Mouse (Mus musculus): ENCODE measurements around the gene Treh. TPM values are rescaled to one million over a fixed set of nuclear protein-coding genes. Genes with fewer than 3 reads are reported as not detected.

Gene Treh
- polyA plus RNA-seq, 1 experiment from 2014 or later = not detected

- 90% methylated on average over 2 of the region's 2 CpGs for WGBS
- peaks cover 7% of the 10 kb centered on the region; the same call in 1 of the 2 replicates for H3K36me3 ChIP-seq (ENCODE audit: control insufficient read depth, insufficient read depth, low read length)
- no peak overlapping the region for H3K4me2 ChIP-seq (ENCODE audit: low read length)
- H3K9me3 ChIP-seq (ENCODE audit: control insufficient read depth, low read length) = no peaks in the 10 kb centered on the region
- H3K4me3 ChIP-seq (replicated peaks; ENCODE audit: low read depth, low read length) = no peak overlapping the region
- no peak overlapping the region for H3K9ac ChIP-seq (replicated peaks; ENCODE audit: low read length)
- no peaks in the 10 kb centered on the region for H3K27me3 ChIP-seq (ENCODE audit: control insufficient read depth, insufficient read depth, low read length)
- no peaks in the 10 kb centered on the region for H3K4me1 ChIP-seq (ENCODE audit: control insufficient read depth, insufficient read depth, low read length)
- DNase-seq (no peak), ATAC-seq (ENCODE audit: low FRiP score, low TSS enrichment) (no peak)
- H3K27ac ChIP-seq (replicated peaks; ENCODE audit: low read depth, low read length) = no peak overlapping the region
These were observed 28.8 kb upstream of the Treh start for GRCm38 (mm10) chr9:44644186-44644585.

- 72% methylated on average over 5 of the region's 5 CpGs for WGBS
These were observed 27.6 kb upstream of the Treh start for GRCm38 (mm10) chr9:44645481-44645880.

GRCm38 (mm10) chr9:44645924-44646323 lies 27.1 kb upstream of the Treh start:
- H3K9me3 ChIP-seq (ENCODE audit: control insufficient read depth, low read length) = no peaks in the 10 kb centered on the region
- no peak overlapping the region for H3K4me2 ChIP-seq (ENCODE audit: low read length)
- no peaks in the 10 kb centered on the region for H3K27me3 ChIP-seq (ENCODE audit: control insufficient read depth, insufficient read depth, low read length)
- no peaks in the 10 kb centered on the region for H3K4me1 ChIP-seq (ENCODE audit: control insufficient read depth, insufficient read depth, low read length)
- 72% methylated on average over 15 of the region's 15 CpGs for WGBS
- no peak overlapping the region for H3K27ac ChIP-seq (replicated peaks; ENCODE audit: low read depth, low read length)
- H3K9ac ChIP-seq (replicated peaks; ENCODE audit: low read length) = no peak overlapping the region
- no peaks in the 10 kb centered on the region for H3K36me3 ChIP-seq (ENCODE audit: control insufficient read depth, insufficient read depth, low read length)
- H3K4me3 ChIP-seq (replicated peaks; ENCODE audit: low read depth, low read length) = no peak overlapping the region
- DNase-seq (no peak), ATAC-seq (ENCODE audit: low FRiP score, low TSS enrichment) (no peak)

More at GRCm38 (mm10) chr9:44645481-44645880, 27.6 kb upstream of the Treh start:
- Histone ChIP-seq H3K36me3 (ENCODE audit: control insufficient read depth, insufficient read depth, low read length) (peaks cover 4% of the 10 kb centered on the region; the same call in 1 of the 2 replicates), H3K4me2 (ENCODE audit: low read length) (no peak overlapping the region), H3K9ac (replicated peaks; ENCODE audit: low read length) (no peak overlapping the region), H3K9me3 (ENCODE audit: control insufficient read depth, low read length) (no peaks in the 10 kb centered on the region), H3K27me3 (ENCODE audit: control insufficient read depth, insufficient read depth, low read length) (no peaks in the 10 kb centered on the region), H3K27ac (replicated peaks; ENCODE audit: low read depth, low read length) (no peak overlapping the region), H3K4me1 (ENCODE audit: control insufficient read depth, insufficient read depth, low read length) (no peaks in the 10 kb centered on the region), H3K4me3 (replicated peaks; ENCODE audit: low read depth, low read length) (no peak overlapping the region)
- DNase-seq (no peak), ATAC-seq (ENCODE audit: low FRiP score, low TSS enrichment) (no peak)

GRCm38 (mm10) chr9:44646366-44646765 lies 26.7 kb upstream of the Treh start:
- ATAC-seq (ENCODE audit: low FRiP score, low TSS enrichment) (no peak), DNase-seq (no peak)
- no peak overlapping the region for H3K4me2 ChIP-seq (ENCODE audit: low read length)
- no peak overlapping the region for H3K4me3 ChIP-seq (replicated peaks; ENCODE audit: low read depth, low read length)
- H3K36me3 ChIP-seq (ENCODE audit: control insufficient read depth, insufficient read depth, low read length) = no peaks in the 10 kb centered on the region
- 86% methylated on average over 6 of the region's 6 CpGs for WGBS
- no peak overlapping the region for H3K9ac ChIP-seq (replicated peaks; ENCODE audit: low read length)
- no peak overlapping the region for H3K27ac ChIP-seq (replicated peaks; ENCODE audit: low read depth, low read length)
- H3K4me1 ChIP-seq (ENCODE audit: control insufficient read depth, insufficient read depth, low read length) = no peaks in the 10 kb centered on the region
- no peaks in the 10 kb centered on the region for H3K9me3 ChIP-seq (ENCODE audit: control insufficient read depth, low read length)
- no peaks in the 10 kb centered on the region for H3K27me3 ChIP-seq (ENCODE audit: control insufficient read depth, insufficient read depth, low read length)

- DNase-seq (no peak), ATAC-seq (ENCODE audit: low FRiP score, low TSS enrichment) (no peak)
- Histone ChIP-seq H3K27ac (replicated peaks; ENCODE audit: low read depth, low read length) (no peak overlapping the region), H3K9me3 (ENCODE audit: control insufficient read depth, low read length) (no peaks in the 10 kb centered on the region), H3K27me3 (ENCODE audit: control insufficient read depth, insufficient read depth, low read length) (no peaks in the 10 kb centered on the region), H3K4me3 (replicated peaks; ENCODE audit: low read depth, low read length) (no peak overlapping the region), H3K36me3 (ENCODE audit: control insufficient read depth, insufficient read depth, low read length) (no peaks in the 10 kb centered on the region), H3K4me1 (ENCODE audit: control insufficient read depth, insufficient read depth, low read length) (no peaks in the 10 kb centered on the region), H3K4me2 (ENCODE audit: low read length) (no peak overlapping the region), H3K9ac (replicated peaks; ENCODE audit: low read length) (no peak overlapping the region)
- 95% methylated on average over 8 of the region's 8 CpGs for WGBS
These were observed 26.0 kb upstream of the Treh start for GRCm38 (mm10) chr9:44647026-44647425.

GRCm38 (mm10) chr9:44647656-44648055 lies 25.4 kb upstream of the Treh start:
- 83% methylated on average over 4 of the region's 4 CpGs for WGBS
- Histone ChIP-seq H3K9ac (replicated peaks; ENCODE audit: low read length) (no peak overlapping the region), H3K4me1 (ENCODE audit: control insufficient read depth, insufficient read depth, low read length) (no peaks in the 10 kb centered on the region), H3K4me2 (ENCODE audit: low read length) (no peak overlapping the region), H3K4me3 (replicated peaks; ENCODE audit: low read depth, low read length) (no peak overlapping the region), H3K27me3 (ENCODE audit: control insufficient read depth, insufficient read depth, low read length) (no peaks in the 10 kb centered on the region), H3K36me3 (ENCODE audit: control insufficient read depth, insufficient read depth, low read length) (no peaks in the 10 kb centered on the region), H3K27ac (replicated peaks; ENCODE audit: low read depth, low read length) (no peak overlapping the region), H3K9me3 (ENCODE audit: control insufficient read depth, low read length) (no peaks in the 10 kb centered on the region)
- no peak for ATAC-seq (ENCODE audit: low FRiP score, low TSS enrichment)
- no peak for DNase-seq

GRCm38 (mm10) chr9:44648881-44649281 lies 24.2 kb upstream of the Treh start:
- no peaks in the 10 kb centered on the region for H3K36me3 ChIP-seq (ENCODE audit: control insufficient read depth, insufficient read depth, low read length)
- H3K4me3 ChIP-seq (replicated peaks; ENCODE audit: low read depth, low read length) = no peak overlapping the region
- H3K4me1 ChIP-seq (ENCODE audit: control insufficient read depth, insufficient read depth, low read length) = no peaks in the 10 kb centered on the region
- H3K9me3 ChIP-seq (ENCODE audit: control insufficient read depth, low read length) = no peaks in the 10 kb centered on the region
- no peak overlapping the region for H3K9ac ChIP-seq (replicated peaks; ENCODE audit: low read length)
- ATAC-seq (ENCODE audit: low FRiP score, low TSS enrichment) (no peak), DNase-seq (no peak)
- H3K27ac ChIP-seq (replicated peaks; ENCODE audit: low read depth, low read length) = no peak overlapping the region
- no peak overlapping the region for H3K4me2 ChIP-seq (ENCODE audit: low read length)
- no peaks in the 10 kb centered on the region for H3K27me3 ChIP-seq (ENCODE audit: control insufficient read depth, insufficient read depth, low read length)
- 73% methylated on average over 7 of the region's 7 CpGs for WGBS

GRCm38 (mm10) chr9:44652027-44652426 lies 21.0 kb upstream of the Treh start:
- H3K36me3 ChIP-seq (ENCODE audit: control insufficient read depth, insufficient read depth, low read length) = no peaks in the 10 kb centered on the region
- no peak overlapping the region for H3K9ac ChIP-seq (replicated peaks; ENCODE audit: low read length)
- no peaks in the 10 kb centered on the region for H3K9me3 ChIP-seq (ENCODE audit: control insufficient read depth, low read length)
- no peak overlapping the region for H3K27ac ChIP-seq (replicated peaks; ENCODE audit: low read depth, low read length)
- no peaks in the 10 kb centered on the region for H3K27me3 ChIP-seq (ENCODE audit: control insufficient read depth, insufficient read depth, low read length)
- WGBS = 10% methylated on average over 8 of the region's 8 CpGs
- peaks cover 3% of the 10 kb centered on the region; the same call in 1 of the 2 replicates for H3K4me1 ChIP-seq (ENCODE audit: control insufficient read depth, insufficient read depth, low read length)
- H3K4me3 ChIP-seq (replicated peaks; ENCODE audit: low read depth, low read length) = no peak overlapping the region
- DNase-seq (peak; percentile 82), ATAC-seq (ENCODE audit: low FRiP score, low TSS enrichment) (no peak)
- no peak overlapping the region for H3K4me2 ChIP-seq (ENCODE audit: low read length)

GRCm38 (mm10) chr9:44653896-44654295 lies 19.1 kb upstream of the Treh start:
- ATAC-seq (ENCODE audit: low FRiP score, low TSS enrichment) (no peak), DNase-seq (no peak)
- no peaks in the 10 kb centered on the region for H3K27me3 ChIP-seq (ENCODE audit: control insufficient read depth, insufficient read depth, low read length)
- H3K9me3 ChIP-seq (ENCODE audit: control insufficient read depth, low read length) = no peaks in the 10 kb centered on the region
- peaks cover 3% of the 10 kb centered on the region; the same call in 1 of the 2 replicates for H3K4me1 ChIP-seq (ENCODE audit: control insufficient read depth, insufficient read depth, low read length)
- 76% methylated on average over 4 of the region's 4 CpGs for WGBS
- no peak overlapping the region for H3K9ac ChIP-seq (replicated peaks; ENCODE audit: low read length)
- no peak overlapping the region for H3K27ac ChIP-seq (replicated peaks; ENCODE audit: low read depth, low read length)
- no peak overlapping the region for H3K4me3 ChIP-seq (replicated peaks; ENCODE audit: low read depth, low read length)
- H3K4me2 ChIP-seq (ENCODE audit: low read length) = no peak overlapping the region
- no peaks in the 10 kb centered on the region for H3K36me3 ChIP-seq (ENCODE audit: control insufficient read depth, insufficient read depth, low read length)
